Mouse (Mus musculus) megakaryocyte progenitor cell, adult 5-6 weeks (primary cell): ENCODE data around the gene Nap1l1. TPM values are rescaled to one million over a fixed set of nuclear protein-coding genes. Genes with fewer than 3 reads are reported as not detected.

Experiments
- ATAC-seq: replicated peaks from 2 replicates; pipeline ENCODE4 v1.8.0; 2016; ENCODE audit warnings: mild to moderate bottlenecking, moderate TSS enrichment, inconsistent platforms; ENCODE audit not compliant: poor library complexity
- total RNA-seq, 2 experiments: library from RNA; stranded (forward) in 1 of 2; stranded (reverse) in 1 of 2; fragments of 157-497, 149-512 nt in 1 of 2; fragments of 200-1000 nt in 1 of 2; gene quantifications; 2 replicates each; pipeline versions ENCODE4 v1.2.3 to v1.2.4; 2015 to 2017

The Nap1l1 gene
- total RNA-seq, 2 experiments from 2014 or later, result 565 to 651 TPM

GRCm38 (mm10) chr10:111544311-111544710, 71.3 kb downstream of the Nap1l1 start:
- no peak for ATAC-seq

- peak; percentile 63 for ATAC-seq
Measured at GRCm38 (mm10) chr10:111545648-111546047, 72.6 kb downstream of the Nap1l1 start.

Other genes starting within 250 kb of the Nap1l1 start
- 2.9 and 3.8 TPM in 2 replicates for gene Bbs10, start 174.5 kb upstream of the Nap1l1 start, total RNA-seq (2015)
- 1.3 and 4.9 TPM in 2 replicates for gene Bbs10, start 174.5 kb upstream of the Nap1l1 start, total RNA-seq (2017)
- gene Phlda1, start 33.1 kb downstream of the Nap1l1 start, total RNA-seq (2015), result 2.1 and 3.7 TPM in 2 replicates
- gene Phlda1, start 33.1 kb downstream of the Nap1l1 start, total RNA-seq (2017), result 0.10 and 0.33 TPM in 2 replicates